Mouse (Mus musculus): ENCODE measurements around the gene Gm17783. TPM values are rescaled to one million over a fixed set of nuclear protein-coding genes. Genes with fewer than 3 reads are reported as not detected.
A peak's percentile ranks its signal among the peaks of the same experiment; 100 is the strongest.

Gm17783 gene
- polyA plus RNA-seq (2015; fragmentation: Nextera tagmentation; extraction: Ambion mirVana): 8.0 and 9.8 TPM in 2 replicates

DNA sequence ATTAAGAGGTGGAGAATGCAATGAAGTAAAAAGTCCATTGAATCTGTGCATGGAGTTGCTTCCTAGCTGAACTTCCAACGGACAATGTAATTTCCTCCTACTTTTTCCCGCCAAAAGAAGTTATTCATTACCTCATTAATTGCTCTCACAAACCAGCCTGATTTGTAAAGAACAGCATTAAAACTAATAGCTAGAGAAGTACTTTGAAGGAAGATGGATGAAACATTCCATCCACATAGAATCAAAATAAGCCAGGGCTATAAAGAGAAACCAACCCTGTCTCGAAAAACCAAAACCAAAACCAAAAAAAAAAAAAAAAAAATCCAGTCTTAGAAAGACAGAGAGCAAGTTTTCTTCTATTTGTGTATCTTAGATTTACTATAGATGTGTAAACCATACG lies at the start of gene Gm17783:
Gene Gm17783, minus strand, starts transcription at position 101 of the 400 bp plus-strand sequence.
- 56% methylated on average over 4 of the region's 4 CpGs for WGBS
- no peak for TF ChIP-seq CTCF (IDR thresholded peaks at IDR 0.05; ENCODE audit: low read depth)
- Histone ChIP-seq H3K4me1 (replicated peaks; ENCODE audit: control insufficient read depth, insufficient read depth, low read length) (no peaks in the 10 kb centered on the region), H3K36me3 (ENCODE audit: control insufficient read depth, insufficient read depth) (no peaks in the 10 kb centered on the region), H3K4me3 (ENCODE audit: low read depth, low read length) (no peak within 1 kb of the TSS), H3K9ac (ENCODE audit: low read depth, low read length) (no peak within 1 kb of the TSS), H3K27ac (ENCODE audit: low read depth, low read length) (no peak within 1 kb of the TSS), H3K4me2 (replicated peaks; ENCODE audit: low read depth) (peak within 1 kb of the TSS; percentile 39), H3K9me3 (ENCODE audit: control insufficient read depth) (no peaks in the 10 kb centered on the region), H3K27me3 (replicated peaks; ENCODE audit: control insufficient read depth, insufficient read depth, low read length) (no peaks in the 10 kb centered on the region)
- ATAC-seq: no peak

DNA sequence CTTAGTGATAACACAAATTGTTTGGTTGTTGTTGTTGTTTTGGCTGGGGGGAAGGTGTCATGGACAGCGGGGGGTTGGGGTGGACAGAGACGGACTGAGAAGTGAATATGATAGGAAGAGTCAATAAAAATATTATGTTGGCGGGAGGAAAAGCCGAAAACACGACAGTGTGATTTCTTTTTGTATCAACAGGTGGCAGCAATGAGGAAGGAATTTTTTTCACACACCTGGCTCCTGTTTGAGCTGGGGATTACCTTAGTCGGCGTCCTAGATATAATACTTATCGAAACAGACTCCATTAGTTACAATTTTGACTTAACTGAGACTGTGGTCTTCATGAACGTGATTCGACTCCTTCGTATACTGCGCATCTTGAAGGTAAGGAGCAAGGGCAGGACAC lies 48.0 kb upstream of the Gm17783 start:
- Histone ChIP-seq H3K4me3 (ENCODE audit: low read depth, low read length) (no peak overlapping the region), H3K9me3 (ENCODE audit: control insufficient read depth) (no peaks in the 10 kb centered on the region), H3K9ac (ENCODE audit: low read depth, low read length) (no peak overlapping the region), H3K4me1 (replicated peaks; ENCODE audit: control insufficient read depth, insufficient read depth, low read length) (no peaks in the 10 kb centered on the region), H3K27ac (ENCODE audit: low read depth, low read length) (no peak overlapping the region), H3K4me2 (replicated peaks; ENCODE audit: low read depth) (no peak overlapping the region), H3K36me3 (ENCODE audit: control insufficient read depth, insufficient read depth) (no peaks in the 10 kb centered on the region), H3K27me3 (replicated peaks; ENCODE audit: control insufficient read depth, insufficient read depth, low read length) (no peaks in the 10 kb centered on the region)
- peak; percentile 44 for TF ChIP-seq CTCF (IDR thresholded peaks at IDR 0.05; ENCODE audit: low read depth)
- no peak for ATAC-seq
- 56% methylated on average over 12 of the region's 12 CpGs for WGBS

DNA sequence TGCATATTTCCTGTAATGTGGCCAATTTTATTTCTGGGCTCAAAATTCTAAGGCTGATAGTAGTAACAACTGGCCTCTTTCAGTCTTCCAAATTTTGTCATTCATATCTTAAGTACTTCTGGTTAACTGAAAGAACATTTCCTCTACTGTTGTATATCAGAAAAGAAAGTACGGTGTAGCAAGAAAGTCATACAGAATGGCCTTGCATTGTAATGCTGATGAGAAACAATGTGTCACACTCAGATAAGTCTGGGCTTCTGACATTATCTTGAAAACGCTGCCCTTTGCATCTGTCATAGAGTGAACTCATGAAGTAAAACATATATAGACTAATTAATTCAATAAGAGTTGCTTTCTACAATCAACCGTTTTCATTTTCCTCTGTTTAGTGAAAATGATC lies 40.5 kb upstream of the Gm17783 start:
- no peak for ATAC-seq
- Histone ChIP-seq H3K4me2 (replicated peaks; ENCODE audit: low read depth) (no peak overlapping the region), H3K27ac (ENCODE audit: low read depth, low read length) (no peak overlapping the region), H3K9ac (ENCODE audit: low read depth, low read length) (no peak overlapping the region), H3K27me3 (replicated peaks; ENCODE audit: control insufficient read depth, insufficient read depth, low read length) (no peaks in the 10 kb centered on the region), H3K9me3 (ENCODE audit: control insufficient read depth) (no peaks in the 10 kb centered on the region), H3K4me1 (replicated peaks; ENCODE audit: control insufficient read depth, insufficient read depth, low read length) (no peaks in the 10 kb centered on the region), H3K36me3 (ENCODE audit: control insufficient read depth, insufficient read depth) (no peaks in the 10 kb centered on the region), H3K4me3 (ENCODE audit: low read depth, low read length) (no peak overlapping the region)
- 83% methylated on average over 3 of the region's 3 CpGs for WGBS
- TF ChIP-seq CTCF (IDR thresholded peaks at IDR 0.05; ENCODE audit: low read depth): no peak

DNA sequence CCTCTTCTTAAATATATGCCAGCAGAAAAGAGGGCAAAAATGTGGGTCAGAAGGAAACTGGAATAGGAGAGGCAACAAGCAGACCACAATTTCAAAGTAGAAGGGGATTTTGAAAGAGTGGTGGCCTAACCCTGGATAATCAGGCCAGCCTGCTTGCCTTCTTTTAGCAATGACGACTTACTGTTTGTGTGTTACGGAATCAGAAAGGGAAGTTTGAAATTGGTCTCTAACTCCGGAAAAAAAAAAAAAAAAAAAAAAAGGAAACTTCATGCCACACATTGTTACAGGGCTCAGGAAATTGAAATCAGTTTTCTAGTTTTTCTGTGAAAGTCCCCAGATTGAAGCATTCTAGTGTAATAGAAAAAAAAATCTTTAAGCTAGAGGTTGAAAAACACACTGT lies 29.9 kb upstream of the Gm17783 start:
- ATAC-seq: no peak
- no peaks in the 10 kb centered on the region for H3K36me3 ChIP-seq (ENCODE audit: control insufficient read depth, insufficient read depth)
- no peak overlapping the region for H3K4me2 ChIP-seq (replicated peaks; ENCODE audit: low read depth)
- 58% methylated on average over 3 of the region's 3 CpGs for WGBS
- H3K4me3 ChIP-seq (ENCODE audit: low read depth, low read length): no peak overlapping the region
- no peak overlapping the region for H3K27ac ChIP-seq (ENCODE audit: low read depth, low read length)
- H3K4me1 ChIP-seq (replicated peaks; ENCODE audit: control insufficient read depth, insufficient read depth, low read length): no peaks in the 10 kb centered on the region
- no peaks in the 10 kb centered on the region for H3K27me3 ChIP-seq (replicated peaks; ENCODE audit: control insufficient read depth, insufficient read depth, low read length)
- TF ChIP-seq CTCF (IDR thresholded peaks at IDR 0.05; ENCODE audit: low read depth): no peak
- no peak overlapping the region for H3K9ac ChIP-seq (ENCODE audit: low read depth, low read length)
- no peaks in the 10 kb centered on the region for H3K9me3 ChIP-seq (ENCODE audit: control insufficient read depth)

DNA sequence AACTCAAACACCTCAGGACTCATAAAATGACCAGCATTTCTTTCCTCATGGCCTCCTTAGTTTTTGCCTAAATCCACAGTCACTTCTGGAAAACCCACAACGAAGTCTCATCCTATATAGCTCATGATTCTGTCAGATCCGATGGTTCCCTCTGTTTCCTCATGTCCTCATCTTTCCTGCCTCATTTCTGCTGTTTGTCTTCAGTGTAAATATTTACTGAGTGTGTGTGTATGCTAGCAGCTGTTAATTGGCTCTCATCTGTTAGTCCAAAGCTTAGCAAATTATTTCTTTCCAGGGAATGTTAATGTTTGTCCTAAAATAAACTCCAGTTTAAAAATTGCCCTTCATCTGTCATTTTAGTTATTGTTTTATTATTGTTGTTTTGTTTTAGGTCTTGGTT lies 19.7 kb upstream of the Gm17783 start:
- ATAC-seq: no peak
- no peak overlapping the region for H3K27ac ChIP-seq (ENCODE audit: low read depth, low read length)
- no peaks in the 10 kb centered on the region for H3K4me1 ChIP-seq (replicated peaks; ENCODE audit: control insufficient read depth, insufficient read depth, low read length)
- no peak overlapping the region for H3K4me3 ChIP-seq (ENCODE audit: low read depth, low read length)
- H3K9me3 ChIP-seq (ENCODE audit: control insufficient read depth): no peaks in the 10 kb centered on the region
- no peaks in the 10 kb centered on the region for H3K36me3 ChIP-seq (ENCODE audit: control insufficient read depth, insufficient read depth)
- no peak for TF ChIP-seq CTCF (IDR thresholded peaks at IDR 0.05; ENCODE audit: low read depth)
- no peaks in the 10 kb centered on the region for H3K27me3 ChIP-seq (replicated peaks; ENCODE audit: control insufficient read depth, insufficient read depth, low read length)
- no peak overlapping the region for H3K4me2 ChIP-seq (replicated peaks; ENCODE audit: low read depth)
- no peak overlapping the region for H3K9ac ChIP-seq (ENCODE audit: low read depth, low read length)
- 29% methylated on average over 2 of the region's 2 CpGs for WGBS

DNA sequence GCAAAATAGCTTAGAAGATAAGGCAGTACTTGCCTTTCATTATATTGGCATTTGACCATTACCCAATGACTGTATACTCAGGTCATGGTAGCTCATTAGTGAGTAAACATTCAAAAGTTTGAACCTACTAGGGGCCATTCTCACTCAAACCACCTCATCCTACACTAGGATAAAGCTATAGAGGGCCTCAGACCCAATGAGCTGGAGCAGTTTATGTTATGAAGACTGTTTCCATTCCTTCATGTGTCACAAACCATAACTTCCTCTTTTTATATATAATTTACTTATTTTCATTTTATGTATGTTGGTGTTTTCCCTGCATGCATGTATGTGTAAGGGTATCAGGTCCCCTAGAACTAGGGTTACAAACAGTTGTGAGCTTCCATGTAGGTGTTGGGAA lies 16.1 kb upstream of the Gm17783 start:
- no peak for ATAC-seq
- H3K9ac ChIP-seq (ENCODE audit: low read depth, low read length): no peak overlapping the region
- no peaks in the 10 kb centered on the region for H3K27me3 ChIP-seq (replicated peaks; ENCODE audit: control insufficient read depth, insufficient read depth, low read length)
- no peaks in the 10 kb centered on the region for H3K4me1 ChIP-seq (replicated peaks; ENCODE audit: control insufficient read depth, insufficient read depth, low read length)
- H3K9me3 ChIP-seq (ENCODE audit: control insufficient read depth): no peaks in the 10 kb centered on the region
- H3K27ac ChIP-seq (ENCODE audit: low read depth, low read length): no peak overlapping the region
- no peak for TF ChIP-seq CTCF (IDR thresholded peaks at IDR 0.05; ENCODE audit: low read depth)
- H3K4me3 ChIP-seq (ENCODE audit: low read depth, low read length): no peak overlapping the region
- no peak overlapping the region for H3K4me2 ChIP-seq (replicated peaks; ENCODE audit: low read depth)
- no peaks in the 10 kb centered on the region for H3K36me3 ChIP-seq (ENCODE audit: control insufficient read depth, insufficient read depth)

DNA sequence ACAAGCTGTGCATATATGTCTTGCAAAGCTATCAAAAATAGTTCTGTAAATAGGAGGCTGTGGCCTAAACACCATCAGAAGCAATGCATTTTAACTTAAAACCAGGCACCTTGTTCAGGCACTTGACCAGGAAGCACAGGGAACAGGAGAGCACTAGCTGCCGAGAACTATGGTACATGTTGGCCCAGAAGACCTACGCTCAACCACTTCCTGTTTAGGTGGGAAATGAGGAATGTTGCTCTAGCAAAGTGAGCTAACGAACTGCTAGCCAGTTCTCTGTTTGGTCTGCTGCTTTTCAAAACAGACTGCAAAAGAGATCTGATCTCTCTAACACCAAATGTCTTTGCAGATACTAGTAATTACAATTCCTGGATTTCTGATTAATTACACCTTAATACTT lies 12.5 kb upstream of the Gm17783 start:
- Histone ChIP-seq H3K4me3 (ENCODE audit: low read depth, low read length) (no peak overlapping the region), H3K4me1 (replicated peaks; ENCODE audit: control insufficient read depth, insufficient read depth, low read length) (no peaks in the 10 kb centered on the region), H3K4me2 (replicated peaks; ENCODE audit: low read depth) (no peak overlapping the region), H3K27ac (ENCODE audit: low read depth, low read length) (no peak overlapping the region), H3K36me3 (ENCODE audit: control insufficient read depth, insufficient read depth) (no peaks in the 10 kb centered on the region), H3K9ac (ENCODE audit: low read depth, low read length) (no peak overlapping the region), H3K27me3 (replicated peaks; ENCODE audit: control insufficient read depth, insufficient read depth, low read length) (no peaks in the 10 kb centered on the region), H3K9me3 (ENCODE audit: control insufficient read depth) (no peaks in the 10 kb centered on the region)
- TF ChIP-seq CTCF (IDR thresholded peaks at IDR 0.05; ENCODE audit: low read depth): no peak
- ATAC-seq: no peak
- WGBS: 77% methylated on average over 3 of the region's 3 CpGs

Measured in intestine, postnatal 0 days (tissue).